Mouse (Mus musculus): ENCODE results near the gene Ldlr. TPM values are rescaled to one million over a fixed set of nuclear protein-coding genes. Genes with fewer than 3 reads are reported as not detected.

The Ldlr gene
- polyA plus RNA-seq, 1 experiment from 2014 or later, result 7.3 TPM

DNA sequence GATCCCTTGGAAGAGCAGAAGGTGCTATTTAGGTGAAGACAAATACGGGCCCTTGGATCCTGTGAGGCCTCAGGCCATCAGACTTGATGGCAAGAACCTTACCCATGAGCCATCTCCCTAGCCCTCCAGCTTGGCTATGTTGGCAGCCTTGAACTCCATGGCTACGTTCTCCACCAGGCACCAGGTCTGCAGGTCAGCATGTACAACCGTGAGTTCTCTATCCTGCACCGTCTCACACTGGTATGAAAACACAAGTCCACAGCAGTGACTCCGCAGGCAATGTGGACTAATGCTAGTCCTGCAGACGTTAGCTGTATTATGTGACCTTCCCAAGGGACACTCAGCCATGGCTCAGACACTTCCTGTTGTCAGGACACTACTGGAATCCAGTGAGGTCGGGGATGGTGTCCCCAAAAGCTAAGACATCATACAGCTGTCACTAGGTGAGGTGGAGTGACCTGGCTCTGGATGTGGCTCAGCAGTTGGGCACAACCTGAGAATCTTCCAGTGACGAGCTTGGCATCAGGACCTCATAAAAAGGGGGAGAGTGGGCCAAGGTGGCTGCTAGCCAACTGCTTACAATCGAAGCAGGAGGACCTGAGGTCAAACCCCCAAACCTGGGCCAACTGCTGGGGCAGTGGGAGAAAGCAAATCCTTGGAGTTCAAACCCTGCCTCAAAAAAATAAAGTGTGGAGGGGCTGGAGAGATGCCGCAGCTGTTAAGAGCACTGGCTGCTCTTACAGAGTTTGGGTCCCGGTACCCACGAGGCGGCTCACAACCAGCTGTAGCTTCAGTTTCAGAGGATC lies 31.4 kb downstream of the Ldlr start:
- no peaks in the 10 kb centered on the region for H3K36me3 ChIP-seq (ENCODE audit: control insufficient read depth, insufficient read depth, low read length)
- 81% methylated on average over 13 of the region's 13 CpGs for WGBS
- 0 out of 2 replicates have a peak, but pooled peaks cover 3% of the 10 kb centered on the region for H3K4me1 ChIP-seq (ENCODE audit: control insufficient read depth, insufficient read depth, low read length)
- no peak overlapping the region for H3K9ac ChIP-seq (replicated peaks; ENCODE audit: low read depth, low read length)
- H3K4me2 ChIP-seq (ENCODE audit: low read depth, low read length), result no peak overlapping the region
- H3K9me3 ChIP-seq (ENCODE audit: control insufficient read depth, low read length), result no peaks in the 10 kb centered on the region
- no peaks in the 10 kb centered on the region for H3K27me3 ChIP-seq (ENCODE audit: control insufficient read depth, insufficient read depth, low read length)
- H3K27ac ChIP-seq (ENCODE audit: low read depth, low read length), result no peak overlapping the region
- H3K4me3 ChIP-seq (ENCODE audit: low read depth, low read length), result no peak overlapping the region
- ATAC-seq (ENCODE audit: low read depth), result no peak

GRCm38 (mm10) chr9:21758576-21759529 lies 35.6 kb downstream of the Ldlr start:
- no peaks in the 10 kb centered on the region for H3K9me3 ChIP-seq (ENCODE audit: control insufficient read depth, low read length)
- no peak for ATAC-seq (ENCODE audit: low read depth)
- H3K9ac ChIP-seq (replicated peaks; ENCODE audit: low read depth, low read length), result no peak overlapping the region
- no peaks in the 10 kb centered on the region for H3K36me3 ChIP-seq (ENCODE audit: control insufficient read depth, insufficient read depth, low read length)
- peak overlapping the region; percentile 49; the same call in 1 of the 2 replicates for H3K4me3 ChIP-seq (ENCODE audit: low read depth, low read length)
- H3K27ac ChIP-seq (ENCODE audit: low read depth, low read length), result no peak overlapping the region
- WGBS, result 65% methylated on average over 14 of the region's 14 CpGs
- no peaks in the 10 kb centered on the region for H3K27me3 ChIP-seq (ENCODE audit: control insufficient read depth, insufficient read depth, low read length)
- peak overlapping the region; percentile 73; the same call in 1 of the 2 replicates for H3K4me2 ChIP-seq (ENCODE audit: low read depth, low read length)
- 0 out of 2 replicates have a peak, but pooled peaks cover 3% of the 10 kb centered on the region for H3K4me1 ChIP-seq (ENCODE audit: control insufficient read depth, insufficient read depth, low read length)

DNA sequence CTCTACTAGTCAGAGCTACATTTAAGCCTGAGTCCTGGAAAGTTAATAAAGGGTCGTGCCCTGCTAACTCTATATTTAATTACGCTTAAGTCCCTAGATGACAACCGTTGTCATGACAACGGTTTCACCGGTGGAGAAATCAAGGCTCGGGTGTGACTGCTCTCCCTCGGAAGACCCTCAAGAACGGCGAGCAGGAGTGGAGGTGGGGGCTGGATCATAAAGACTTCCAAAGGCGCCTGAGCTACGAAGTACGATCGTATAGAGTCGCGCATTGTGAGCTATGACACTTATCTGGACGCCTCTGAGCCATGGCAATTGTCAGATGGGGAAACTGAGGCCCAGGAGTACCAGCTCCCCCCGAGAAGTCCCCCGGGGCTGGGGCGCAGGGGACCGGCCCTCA lies 36.4 kb downstream of the Ldlr start:
- Histone ChIP-seq H3K27ac (ENCODE audit: low read depth, low read length) (no peak overlapping the region), H3K36me3 (ENCODE audit: control insufficient read depth, insufficient read depth, low read length) (no peaks in the 10 kb centered on the region), H3K4me1 (ENCODE audit: control insufficient read depth, insufficient read depth, low read length) (0 out of 2 replicates have a peak, but pooled peaks cover 3% of the 10 kb centered on the region), H3K9me3 (ENCODE audit: control insufficient read depth, low read length) (no peaks in the 10 kb centered on the region), H3K27me3 (ENCODE audit: control insufficient read depth, insufficient read depth, low read length) (no peaks in the 10 kb centered on the region), H3K4me3 (ENCODE audit: low read depth, low read length) (peak overlapping the region; percentile 49), H3K9ac (replicated peaks; ENCODE audit: low read depth, low read length) (peak overlapping the region; percentile 35; the same call in 1 of the 2 replicates), H3K4me2 (ENCODE audit: low read depth, low read length) (peak overlapping the region; percentile 73)
- under 1% methylated on average over 20 of the region's 20 CpGs for WGBS
- no peak; the same call in 1 of the 2 replicates for ATAC-seq (ENCODE audit: low read depth)

- WGBS, result 1% methylated on average over 54 of the region's 54 CpGs
Observed at GRCm38 (mm10) chr9:21760155-21761088, 37.1 kb downstream of the Ldlr start, which contains the start of gene Spc24. Spc24 (minus strand) TSS chr9:21760303.

GRCm38 (mm10) chr9:21762135-21762534 lies 38.9 kb downstream of the Ldlr start:
- Histone ChIP-seq H3K4me1 (ENCODE audit: control insufficient read depth, insufficient read depth, low read length) (0 out of 2 replicates have a peak, but pooled peaks cover 3% of the 10 kb centered on the region), H3K4me3 (ENCODE audit: low read depth, low read length) (no peak overlapping the region), H3K9ac (replicated peaks; ENCODE audit: low read depth, low read length) (no peak overlapping the region), H3K27me3 (ENCODE audit: control insufficient read depth, insufficient read depth, low read length) (no peaks in the 10 kb centered on the region), H3K9me3 (ENCODE audit: control insufficient read depth, low read length) (no peaks in the 10 kb centered on the region), H3K36me3 (ENCODE audit: control insufficient read depth, insufficient read depth, low read length) (no peaks in the 10 kb centered on the region), H3K27ac (ENCODE audit: low read depth, low read length) (no peak overlapping the region), H3K4me2 (ENCODE audit: low read depth, low read length) (no peak overlapping the region)
- ATAC-seq (ENCODE audit: low read depth), result no peak

More at GRCm38 (mm10) chr9:21760155-21761088, 37.1 kb downstream of the Ldlr start, which contains the start of gene Spc24:
- Histone ChIP-seq H3K9ac (replicated peaks; ENCODE audit: low read depth, low read length) (peak within 1 kb of the TSS; percentile 35; the same call in 1 of the 2 replicates), H3K27me3 (ENCODE audit: control insufficient read depth, insufficient read depth, low read length) (no peaks in the 10 kb centered on the region), H3K27ac (ENCODE audit: low read depth, low read length) (peak within 1 kb of the TSS; percentile 71), H3K4me2 (ENCODE audit: low read depth, low read length) (peak within 1 kb of the TSS; percentile 73), H3K9me3 (ENCODE audit: control insufficient read depth, low read length) (no peaks in the 10 kb centered on the region), H3K36me3 (ENCODE audit: control insufficient read depth, insufficient read depth, low read length) (no peaks in the 10 kb centered on the region), H3K4me1 (ENCODE audit: control insufficient read depth, insufficient read depth, low read length) (0 out of 2 replicates have a peak, but pooled peaks cover 3% of the 10 kb centered on the region), H3K4me3 (ENCODE audit: low read depth, low read length) (peak within 1 kb of the TSS; percentile 49)
- ATAC-seq (ENCODE audit: low read depth), result peak; percentile 97

DNA sequence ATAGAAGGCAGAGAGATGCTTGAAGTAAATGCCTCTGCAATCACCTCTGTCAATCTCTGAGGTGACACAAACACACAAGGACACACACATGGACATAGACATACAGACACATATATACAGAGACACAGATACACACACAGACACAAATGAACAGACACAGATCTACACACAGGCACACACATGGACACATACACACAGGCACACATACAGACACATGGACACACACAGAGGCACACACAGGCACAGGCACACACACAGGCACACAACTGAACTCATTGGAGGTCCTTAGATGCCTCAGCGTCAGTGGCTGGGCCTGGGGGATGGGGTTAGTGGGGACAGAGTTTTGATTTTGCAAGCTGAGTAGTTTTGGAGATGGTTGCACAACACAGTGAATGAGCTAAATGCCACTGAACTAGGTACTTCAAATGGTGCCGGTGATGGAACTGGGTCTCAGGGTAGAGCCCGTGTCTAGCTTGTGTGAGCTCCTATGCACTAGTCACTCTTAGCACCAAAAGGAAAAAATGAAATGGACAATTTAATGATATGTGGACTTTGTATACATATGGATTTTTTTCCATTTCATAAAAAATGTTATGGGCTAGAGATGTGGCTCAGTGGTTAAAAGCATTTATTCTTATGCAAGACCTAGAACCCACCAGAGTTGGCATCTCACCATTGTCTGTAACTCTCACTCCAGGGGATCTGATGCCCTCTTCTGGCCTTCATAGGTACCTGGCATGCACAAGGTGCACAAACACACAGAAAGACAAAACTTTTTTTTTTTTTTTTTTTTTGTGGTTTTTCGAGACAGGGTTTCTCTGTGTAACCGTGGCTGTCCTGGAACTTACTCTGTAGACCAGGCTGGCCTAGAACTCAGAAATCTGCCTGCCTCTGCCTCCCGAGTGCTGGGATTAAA lies 41.1 kb downstream of the Ldlr start:
- Histone ChIP-seq H3K4me3 (ENCODE audit: low read depth, low read length) (no peak overlapping the region), H3K27me3 (ENCODE audit: control insufficient read depth, insufficient read depth, low read length) (no peaks in the 10 kb centered on the region), H3K9ac (replicated peaks; ENCODE audit: low read depth, low read length) (no peak overlapping the region), H3K4me2 (ENCODE audit: low read depth, low read length) (no peak overlapping the region), H3K9me3 (ENCODE audit: control insufficient read depth, low read length) (no peaks in the 10 kb centered on the region), H3K4me1 (ENCODE audit: control insufficient read depth, insufficient read depth, low read length) (peaks cover 9% of the 10 kb centered on the region; the same call in 1 of the 2 replicates), H3K36me3 (ENCODE audit: control insufficient read depth, insufficient read depth, low read length) (no peaks in the 10 kb centered on the region), H3K27ac (ENCODE audit: low read depth, low read length) (no peak overlapping the region)
- no peak for ATAC-seq (ENCODE audit: low read depth)
- 92% methylated on average over 6 of the region's 6 CpGs for WGBS

DNA sequence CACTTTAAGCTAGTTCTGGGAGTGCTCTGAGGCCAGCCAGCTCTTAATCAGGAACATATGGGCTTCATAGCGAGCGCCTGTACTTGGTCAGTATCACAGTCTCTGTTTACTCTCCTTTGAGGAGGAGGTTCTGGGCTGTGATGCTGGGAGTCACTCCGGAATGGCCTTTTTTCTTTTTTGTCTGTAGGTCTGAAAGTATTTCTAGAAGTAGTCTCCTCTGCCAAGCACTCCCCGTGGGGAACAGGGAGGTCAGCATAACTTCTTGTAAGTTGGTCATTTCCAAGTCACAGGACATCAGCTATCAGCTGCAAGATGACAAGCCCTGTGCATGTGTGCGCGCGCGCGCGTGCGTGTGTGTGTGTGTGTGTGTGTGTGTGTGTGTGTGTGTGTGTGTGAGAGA lies 44.6 kb downstream of the Ldlr start:
- Histone ChIP-seq H3K9me3 (ENCODE audit: control insufficient read depth, low read length) (no peaks in the 10 kb centered on the region), H3K36me3 (ENCODE audit: control insufficient read depth, insufficient read depth, low read length) (no peaks in the 10 kb centered on the region), H3K9ac (replicated peaks; ENCODE audit: low read depth, low read length) (no peak overlapping the region), H3K27me3 (ENCODE audit: control insufficient read depth, insufficient read depth, low read length) (no peaks in the 10 kb centered on the region), H3K27ac (ENCODE audit: low read depth, low read length) (no peak overlapping the region), H3K4me3 (ENCODE audit: low read depth, low read length) (no peak overlapping the region), H3K4me1 (ENCODE audit: control insufficient read depth, insufficient read depth, low read length) (peaks cover 8% of the 10 kb centered on the region; the same call in 1 of the 2 replicates), H3K4me2 (ENCODE audit: low read depth, low read length) (no peak overlapping the region)
- WGBS, result 68% methylated on average over 11 of the region's 11 CpGs
- ATAC-seq (ENCODE audit: low read depth), result no peak

All from neural tube, embryonic 14.5 days (tissue).